Mouse (Mus musculus): ENCODE measurements around the gene Kcnk5. TPM values are rescaled to one million over a fixed set of nuclear protein-coding genes. Genes with fewer than 3 reads are reported as not detected.

Kcnk5 gene
- polyA plus RNA-seq, 1 experiment from 2014 or later = 1.5 TPM

DNA sequence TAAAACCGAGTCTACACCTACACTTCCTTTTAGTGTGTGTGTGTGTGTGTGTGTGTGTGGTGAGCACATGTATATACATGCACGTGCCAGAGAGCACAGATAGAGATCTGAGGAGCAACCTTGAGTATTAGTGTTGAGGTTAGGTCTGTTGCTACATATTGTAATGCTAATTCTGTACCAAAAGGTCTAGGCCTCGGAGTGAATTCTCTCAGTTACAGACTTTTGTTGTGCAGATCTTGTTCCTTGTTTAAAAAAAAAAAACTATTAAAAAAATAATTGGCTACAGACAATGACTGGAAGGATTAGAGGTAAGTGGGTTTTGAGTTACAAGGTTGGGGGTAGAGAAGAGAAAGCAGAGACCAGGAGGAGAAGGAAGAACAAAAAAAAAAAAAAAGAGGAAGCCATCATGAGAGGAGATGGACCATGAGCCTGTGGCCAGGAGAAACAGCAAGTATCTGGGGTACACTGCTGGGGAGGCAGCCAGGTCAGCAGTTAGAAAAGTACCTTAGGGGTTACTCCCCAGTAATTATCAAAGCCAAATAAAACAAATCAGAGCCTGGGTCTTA lies 35.8 kb upstream of the Kcnk5 start:
- WGBS = 49% methylated on average over 3 of the region's 3 CpGs

DNA sequence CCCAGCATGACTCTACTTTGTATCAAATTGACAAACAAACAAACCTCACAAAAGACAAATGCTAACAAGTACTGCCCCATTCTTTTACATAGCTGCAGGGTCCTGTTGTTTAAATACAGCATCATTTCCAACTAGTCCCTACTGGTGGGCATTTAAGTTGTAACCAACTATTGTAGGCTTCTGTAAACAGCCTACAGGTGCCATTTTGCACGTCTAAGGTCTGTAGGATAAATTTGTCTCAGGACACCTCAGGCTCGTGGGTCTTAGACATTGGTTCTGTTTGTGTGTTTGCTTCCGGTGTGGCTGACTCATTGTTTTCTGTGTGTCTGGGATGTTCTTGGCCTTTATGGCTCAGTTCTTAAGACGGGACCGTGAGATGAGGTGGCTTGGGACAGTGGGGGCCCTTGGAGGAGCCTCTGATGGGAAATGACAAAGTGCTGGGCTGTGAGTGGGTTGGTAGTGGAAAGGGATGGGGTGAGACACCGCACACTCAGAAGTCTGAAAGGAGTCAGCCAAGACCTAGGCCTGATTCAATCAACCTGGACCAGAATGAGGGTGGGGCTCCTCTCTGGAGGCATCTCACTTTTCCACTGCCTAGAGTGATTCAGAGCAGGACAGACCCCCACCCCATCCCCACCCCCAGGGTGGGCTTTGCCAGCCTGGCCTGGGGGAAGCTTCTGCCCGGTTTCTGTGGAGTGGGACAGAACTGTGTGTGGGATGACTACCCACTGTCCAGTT lies 35.1 kb upstream of the Kcnk5 start:
- H3K4me1 ChIP-seq = no peaks in the 10 kb centered on the region
- no peak overlapping the region for H3K27ac ChIP-seq (replicated peaks)
- ATAC-seq (ENCODE audit: low FRiP score) = no peak
- no peak overlapping the region for H3K4me3 ChIP-seq (replicated peaks)
- no peak overlapping the region for H3K4me2 ChIP-seq
- H3K9me3 ChIP-seq (replicated peaks) = no peaks in the 10 kb centered on the region
- H3K9ac ChIP-seq (replicated peaks) = no peak overlapping the region
- no peaks in the 10 kb centered on the region for H3K36me3 ChIP-seq
- H3K27me3 ChIP-seq (replicated peaks) = no peaks in the 10 kb centered on the region
- WGBS = 82% methylated on average over 7 of the region's 7 CpGs

More for the DNA sequence above, 35.8 kb upstream of the Kcnk5 start:
- Histone ChIP-seq H3K27me3 (replicated peaks) (no peaks in the 10 kb centered on the region), H3K36me3 (no peaks in the 10 kb centered on the region), H3K27ac (replicated peaks) (no peak overlapping the region), H3K4me2 (no peak overlapping the region), H3K9ac (replicated peaks) (no peak overlapping the region), H3K9me3 (replicated peaks) (no peaks in the 10 kb centered on the region), H3K4me3 (replicated peaks) (no peak overlapping the region), H3K4me1 (no peaks in the 10 kb centered on the region)
- no peak for ATAC-seq (ENCODE audit: low FRiP score)

DNA sequence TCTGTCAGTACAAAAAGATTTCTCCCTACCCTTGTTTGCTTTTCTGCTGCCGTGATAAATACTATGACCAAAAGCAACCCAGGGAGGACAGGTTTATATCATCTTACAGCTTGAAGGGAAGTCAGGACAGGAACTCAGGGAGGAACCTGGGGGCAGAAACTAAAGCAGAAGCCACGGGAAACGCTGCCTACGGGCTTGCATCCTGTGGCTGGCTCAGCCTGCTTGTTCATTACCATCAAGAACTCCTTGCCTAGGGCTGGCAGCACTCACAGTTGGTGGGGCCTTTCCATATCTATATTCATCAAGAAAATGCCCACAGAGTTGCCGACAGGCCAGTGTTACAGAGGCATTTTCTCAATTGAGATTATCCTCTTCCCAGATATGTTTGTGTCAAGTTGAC lies 34.2 kb upstream of the Kcnk5 start:
- Histone ChIP-seq H3K4me3 (replicated peaks) (no peak overlapping the region), H3K27ac (replicated peaks) (no peak overlapping the region), H3K4me2 (no peak overlapping the region), H3K9ac (replicated peaks) (no peak overlapping the region), H3K9me3 (replicated peaks) (no peaks in the 10 kb centered on the region), H3K27me3 (replicated peaks) (no peaks in the 10 kb centered on the region), H3K36me3 (no peaks in the 10 kb centered on the region), H3K4me1 (no peaks in the 10 kb centered on the region)
- WGBS = 60% methylated on average over 5 of the region's 5 CpGs
- no peak for ATAC-seq (ENCODE audit: low FRiP score)

DNA sequence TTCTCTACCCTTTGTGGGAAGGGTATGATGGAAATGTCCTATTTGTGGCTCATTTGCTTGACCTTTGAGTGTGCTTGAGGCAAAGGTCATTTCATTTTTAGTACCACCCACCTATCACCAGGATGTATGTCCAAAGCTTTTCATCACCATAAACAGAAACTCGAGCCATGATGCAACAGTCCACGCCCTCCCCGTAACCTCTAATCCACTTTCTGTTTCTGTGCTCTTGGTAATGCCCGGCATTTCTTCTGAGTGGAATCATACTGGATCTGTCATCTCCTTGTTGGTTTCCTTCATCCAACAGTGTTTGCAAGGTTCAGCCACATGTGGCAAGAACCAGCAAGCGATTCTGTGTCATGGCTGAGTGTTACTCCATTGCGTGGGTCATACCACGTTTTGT lies 32.5 kb upstream of the Kcnk5 start:
- Histone ChIP-seq H3K4me1 (no peaks in the 10 kb centered on the region), H3K4me3 (replicated peaks) (no peak overlapping the region), H3K9ac (replicated peaks) (no peak overlapping the region), H3K9me3 (replicated peaks) (no peaks in the 10 kb centered on the region), H3K36me3 (no peaks in the 10 kb centered on the region), H3K27me3 (replicated peaks) (no peaks in the 10 kb centered on the region), H3K4me2 (no peak overlapping the region), H3K27ac (replicated peaks) (no peak overlapping the region)
- 95% methylated on average over 7 of the region's 7 CpGs for WGBS
- no peak for ATAC-seq (ENCODE audit: low FRiP score)

DNA sequence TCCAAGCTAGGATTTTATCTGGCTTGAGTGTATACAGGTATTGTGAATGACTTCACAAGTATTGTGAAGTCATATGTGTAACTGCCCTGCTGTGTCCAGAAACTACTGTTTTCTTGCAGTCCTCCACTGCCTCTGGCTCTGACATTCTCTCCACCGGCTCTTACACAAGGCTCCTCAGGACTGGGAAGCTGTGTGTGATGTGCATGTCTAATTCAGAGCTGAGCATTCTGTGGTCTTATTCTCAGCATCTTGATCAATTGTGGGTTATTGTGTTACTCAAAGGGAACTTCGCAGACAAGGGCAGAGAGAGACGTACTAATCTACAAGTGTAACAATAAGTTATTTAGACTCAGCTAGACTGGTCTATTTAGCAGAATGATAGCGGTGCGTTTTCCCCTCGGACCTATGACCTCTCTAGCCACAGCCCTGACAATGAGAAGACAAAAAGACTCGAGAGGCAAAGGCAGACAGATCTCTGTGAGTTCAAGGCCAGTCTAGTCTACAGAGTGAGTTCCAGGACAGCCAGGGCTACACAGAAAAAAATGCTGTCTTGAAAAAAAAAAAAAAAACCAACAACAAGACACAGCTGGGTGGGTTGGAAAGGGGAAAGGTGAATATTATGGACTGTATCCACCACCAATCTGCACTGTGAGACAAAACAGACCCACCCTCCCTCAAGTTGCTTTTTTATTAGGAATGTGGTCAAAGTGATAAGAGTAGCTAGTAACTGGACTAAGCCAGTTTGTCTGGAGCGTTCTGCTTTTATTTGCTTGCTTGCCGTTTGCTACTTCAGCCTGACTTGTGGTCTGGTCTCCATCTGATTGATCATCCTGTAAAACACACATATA lies 30.4 kb upstream of the Kcnk5 start:
- no peak for ATAC-seq (ENCODE audit: low FRiP score)
- 27% methylated on average over 9 of the region's 9 CpGs for WGBS

DNA sequence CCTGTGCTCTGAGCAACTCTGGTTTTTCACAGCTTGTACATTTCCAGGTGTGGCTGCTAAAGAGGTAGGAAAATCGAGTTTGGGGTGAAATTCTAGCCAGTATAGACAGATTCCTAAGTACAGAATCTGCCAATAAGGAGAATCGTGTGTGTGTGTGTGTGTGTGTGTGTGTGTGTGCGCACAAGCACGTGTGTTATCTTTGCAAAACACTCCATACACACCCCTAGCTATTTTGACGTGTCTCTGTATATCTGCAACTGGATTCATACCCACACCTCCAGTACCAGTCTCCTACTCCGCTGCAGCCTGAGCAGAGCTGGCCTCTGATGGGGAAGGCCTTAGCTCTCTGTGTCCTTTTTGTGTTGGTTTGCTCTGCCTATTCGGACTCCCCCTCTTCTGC lies 28.3 kb upstream of the Kcnk5 start:
- Histone ChIP-seq H3K9ac (replicated peaks) (no peak overlapping the region), H3K4me1 (no peaks in the 10 kb centered on the region; the same call in 1 of the 2 replicates), H3K36me3 (no peaks in the 10 kb centered on the region), H3K9me3 (replicated peaks) (no peaks in the 10 kb centered on the region), H3K27me3 (replicated peaks) (no peaks in the 10 kb centered on the region), H3K27ac (replicated peaks) (no peak overlapping the region), H3K4me3 (replicated peaks) (no peak overlapping the region), H3K4me2 (no peak overlapping the region)
- no peak for ATAC-seq (ENCODE audit: low FRiP score)
- WGBS = 84% methylated on average over 7 of the region's 7 CpGs

More for the DNA sequence above, 30.4 kb upstream of the Kcnk5 start:
- no peaks in the 10 kb centered on the region for H3K27me3 ChIP-seq (replicated peaks)
- H3K4me3 ChIP-seq (replicated peaks) = no peak overlapping the region
- H3K4me1 ChIP-seq = no peaks in the 10 kb centered on the region; the same call in 1 of the 2 replicates
- H3K27ac ChIP-seq (replicated peaks) = no peak overlapping the region
- H3K9me3 ChIP-seq (replicated peaks) = no peaks in the 10 kb centered on the region
- no peak overlapping the region for H3K4me2 ChIP-seq
- H3K9ac ChIP-seq (replicated peaks) = no peak overlapping the region
- no peaks in the 10 kb centered on the region for H3K36me3 ChIP-seq

DNA sequence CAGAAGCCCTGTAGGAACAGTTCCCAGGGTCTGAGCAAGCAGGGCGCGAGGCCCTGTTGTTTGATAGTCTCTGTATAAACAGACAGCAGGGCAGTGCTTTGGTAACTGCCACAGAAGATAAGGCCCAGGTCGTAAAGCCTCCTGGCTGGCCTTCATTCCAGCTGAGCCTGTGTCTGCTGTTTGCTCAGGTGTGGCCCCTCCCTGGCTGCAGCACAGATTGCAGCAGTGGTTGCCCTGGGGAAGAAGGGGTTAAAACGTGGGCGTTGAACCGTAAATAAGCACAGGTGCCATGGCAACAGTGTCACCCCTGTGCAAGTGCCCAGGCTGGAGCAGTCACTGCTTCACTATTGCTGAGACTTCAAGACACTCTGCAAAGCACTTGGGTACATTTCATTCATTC lies 26.8 kb upstream of the Kcnk5 start:
- H3K4me3 ChIP-seq (replicated peaks) = no peak overlapping the region
- no peaks in the 10 kb centered on the region for H3K27me3 ChIP-seq (replicated peaks)
- no peak overlapping the region for H3K9ac ChIP-seq (replicated peaks)
- no peaks in the 10 kb centered on the region for H3K36me3 ChIP-seq
- no peaks in the 10 kb centered on the region for H3K9me3 ChIP-seq (replicated peaks)
- no peak overlapping the region for H3K27ac ChIP-seq (replicated peaks)
- H3K4me2 ChIP-seq = no peak overlapping the region
- WGBS = 19% methylated on average over 6 of the region's 6 CpGs
- no peak for ATAC-seq (ENCODE audit: low FRiP score)
- H3K4me1 ChIP-seq = no peaks in the 10 kb centered on the region; the same call in 1 of the 2 replicates

DNA sequence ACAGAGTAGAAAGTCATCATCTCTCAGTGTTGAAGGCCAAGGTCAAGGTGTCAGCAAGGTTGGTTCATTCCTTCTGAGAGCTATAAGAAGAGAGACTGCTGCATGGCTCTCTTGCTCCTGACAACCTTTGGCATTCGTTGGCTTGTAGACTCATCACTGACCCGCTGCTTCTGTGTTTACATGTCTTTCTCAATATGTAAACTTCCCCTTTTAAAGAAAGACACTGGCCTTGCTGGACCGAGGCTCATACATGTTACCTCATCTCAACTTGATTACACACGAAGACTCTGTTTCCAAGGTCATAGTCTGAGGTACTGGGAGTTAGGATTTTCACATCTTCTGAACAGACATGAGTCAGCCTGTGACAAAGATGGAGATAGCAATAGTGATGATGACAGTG lies 24.1 kb upstream of the Kcnk5 start:
- Histone ChIP-seq H3K4me3 (replicated peaks) (no peak overlapping the region), H3K36me3 (no peaks in the 10 kb centered on the region), H3K9ac (replicated peaks) (no peak overlapping the region), H3K4me1 (no peaks in the 10 kb centered on the region; the same call in 1 of the 2 replicates), H3K4me2 (no peak overlapping the region), H3K9me3 (replicated peaks) (no peaks in the 10 kb centered on the region), H3K27ac (replicated peaks) (no peak overlapping the region), H3K27me3 (replicated peaks) (no peaks in the 10 kb centered on the region)
- ATAC-seq (ENCODE audit: low FRiP score) = no peak
- WGBS = 94% methylated on average over 4 of the region's 4 CpGs

DNA sequence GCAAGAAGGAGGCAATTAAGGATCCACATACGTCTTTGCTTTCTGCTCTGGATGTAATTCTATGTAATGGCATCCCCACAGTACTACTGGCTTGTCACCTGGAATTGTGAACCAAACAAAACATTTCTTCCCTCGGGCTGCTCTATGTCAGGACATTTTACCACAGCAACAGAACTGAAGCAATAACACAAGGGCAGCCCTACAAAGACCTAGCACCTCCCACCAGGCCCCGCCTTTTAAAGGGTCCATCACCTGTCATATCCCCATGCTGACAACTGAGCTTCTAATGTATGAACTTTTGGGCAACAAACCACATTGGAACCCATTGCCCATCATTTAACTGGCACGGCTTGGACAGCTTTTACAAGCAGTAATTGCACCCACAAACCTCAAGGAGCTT lies 21.7 kb upstream of the Kcnk5 start:
- Histone ChIP-seq H3K4me3 (replicated peaks) (no peak overlapping the region), H3K9me3 (replicated peaks) (no peaks in the 10 kb centered on the region), H3K36me3 (no peaks in the 10 kb centered on the region), H3K9ac (replicated peaks) (no peak overlapping the region), H3K27me3 (replicated peaks) (no peaks in the 10 kb centered on the region), H3K4me2 (no peak overlapping the region), H3K4me1 (no peaks in the 10 kb centered on the region; the same call in 1 of the 2 replicates), H3K27ac (replicated peaks) (no peak overlapping the region)
- ATAC-seq (ENCODE audit: low FRiP score) = no peak
- 47% methylated on average over 4 of the region's 4 CpGs for WGBS

DNA sequence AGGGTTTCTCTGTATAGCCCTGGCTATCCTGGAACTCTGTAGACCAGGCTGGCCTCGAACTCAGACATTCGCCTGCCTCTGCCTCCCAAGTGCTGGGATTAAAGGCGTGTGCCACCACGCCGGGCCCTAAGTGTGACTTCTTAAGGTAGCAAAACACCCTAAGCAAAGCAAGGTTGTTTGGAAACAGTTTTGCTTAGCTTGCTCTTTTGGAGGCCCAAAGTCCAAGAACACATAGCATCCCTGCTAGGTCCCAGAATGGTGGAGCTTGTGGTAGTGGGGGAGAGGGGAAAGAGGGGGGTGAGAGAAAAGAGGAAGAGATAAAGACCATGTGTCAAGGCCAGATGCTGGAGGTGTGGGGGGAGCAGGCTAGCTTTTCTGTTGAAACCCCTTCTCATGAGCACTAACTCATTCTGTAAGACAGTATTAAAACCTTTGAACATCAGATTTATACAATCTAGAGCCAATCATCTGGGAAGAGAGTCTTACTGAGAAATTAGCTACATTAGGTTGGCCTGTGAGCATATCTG lies 21.1 kb upstream of the Kcnk5 start:
- H3K36me3 ChIP-seq = no peaks in the 10 kb centered on the region
- no peaks in the 10 kb centered on the region for H3K4me1 ChIP-seq
- WGBS = 96% methylated on average over 5 of the region's 5 CpGs
- H3K9me3 ChIP-seq (replicated peaks) = no peaks in the 10 kb centered on the region
- H3K4me3 ChIP-seq (replicated peaks) = no peak overlapping the region
- H3K9ac ChIP-seq (replicated peaks) = no peak overlapping the region
- no peaks in the 10 kb centered on the region for H3K27me3 ChIP-seq (replicated peaks)
- no peak overlapping the region for H3K27ac ChIP-seq (replicated peaks)
- no peak overlapping the region for H3K4me2 ChIP-seq
- no peak for ATAC-seq (ENCODE audit: low FRiP score)

DNA sequence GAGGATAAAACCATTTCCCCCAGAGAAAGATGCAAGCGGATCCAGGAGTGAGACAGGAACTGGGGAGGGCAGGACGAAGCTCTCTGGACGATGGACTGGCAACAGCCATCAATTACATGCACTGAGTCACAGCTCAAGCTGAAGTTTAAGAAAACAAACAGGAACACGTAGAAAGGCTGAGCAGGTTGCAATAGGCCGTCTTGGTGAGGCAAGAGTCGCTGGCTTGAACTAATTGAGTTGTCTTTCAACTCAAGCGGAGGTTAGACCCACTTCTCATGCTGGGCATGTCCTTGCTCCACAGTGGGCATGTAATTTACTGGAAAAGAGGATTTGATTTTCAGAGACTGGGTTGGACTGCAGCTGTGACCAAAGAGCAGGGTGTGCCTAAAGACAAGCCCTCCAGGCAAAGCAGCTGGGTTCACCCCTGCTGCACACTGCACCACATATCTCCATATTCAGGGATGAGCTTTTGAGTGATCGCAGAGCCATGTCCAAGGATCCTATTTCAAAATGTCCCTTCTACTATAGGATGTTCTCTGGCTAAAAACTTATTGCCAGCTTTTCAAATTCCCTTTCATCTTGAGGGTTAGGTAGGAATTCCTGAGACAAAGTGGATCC lies 19.6 kb upstream of the Kcnk5 start:
- no peak for ATAC-seq (ENCODE audit: low FRiP score)
- Histone ChIP-seq H3K4me2 (no peak overlapping the region), H3K4me3 (replicated peaks) (no peak overlapping the region), H3K9me3 (replicated peaks) (no peaks in the 10 kb centered on the region), H3K27me3 (replicated peaks) (no peaks in the 10 kb centered on the region), H3K36me3 (no peaks in the 10 kb centered on the region), H3K27ac (replicated peaks) (no peak overlapping the region), H3K4me1 (no peaks in the 10 kb centered on the region), H3K9ac (replicated peaks) (no peak overlapping the region)
- WGBS = 56% methylated on average over 8 of the region's 8 CpGs
